Mouse (Mus musculus) hematopoietic stem cell, adult 5-6 weeks (primary cell): ENCODE measurements around the gene Arhgap11a. TPM values are rescaled to one million over a fixed set of nuclear protein-coding genes. Genes with fewer than 3 reads are reported as not detected.

Experiments used
- ATAC-seq, 2 experiments: fragments of 125-278 bp in 1 of 2; replicated peaks in 1 of 2; 2 replicates each; pipeline ENCODE4 v1.8.0; 2016 to 2017; ENCODE audit warnings: inconsistent platforms in 2 of 2, mild to moderate bottlenecking in 2 of 2, moderate number of reproducible peaks in 2 of 2, low read depth in 1 of 2, moderate TSS enrichment in 1 of 2; ENCODE audit not compliant: low FRiP score in 2 of 2, poor library complexity in 2 of 2, severe bottlenecking in 2 of 2, insufficient read depth in 1 of 2, low TSS enrichment in 1 of 2
- total RNA-seq: library from RNA; stranded (forward); fragments of 172-1452, 232-1000 nt; gene quantifications from 2 replicates; pipeline ENCODE4 v1.2.3, GENCODE M21; 2017

Arhgap11a gene
- total RNA-seq, 1 experiment from 2014 or later, result 35.5 TPM

DNA sequence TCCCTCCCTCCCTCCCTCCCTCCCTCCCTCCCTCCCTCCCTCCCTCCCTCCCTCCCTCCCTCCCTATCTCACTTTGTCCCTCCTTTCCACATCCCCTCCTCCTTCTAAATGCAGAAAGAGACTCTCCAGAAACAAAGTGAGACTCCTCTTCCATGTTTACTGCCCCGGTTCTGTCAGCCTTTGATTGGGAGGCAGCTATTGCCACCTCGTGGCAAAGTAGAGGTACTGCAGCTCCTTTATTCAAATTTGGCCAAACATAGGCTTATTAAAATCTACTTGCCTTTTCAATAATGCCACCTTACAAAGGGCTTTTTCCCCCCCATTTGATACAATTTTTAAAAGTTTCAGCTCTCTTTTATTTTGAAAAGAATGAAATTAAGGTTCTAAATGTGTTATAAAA lies 24.6 kb downstream of the Arhgap11a start:
- peak in 1 of 2 experiments; percentile 77; a peak in 3 of 4 replicates for ATAC-seq

DNA sequence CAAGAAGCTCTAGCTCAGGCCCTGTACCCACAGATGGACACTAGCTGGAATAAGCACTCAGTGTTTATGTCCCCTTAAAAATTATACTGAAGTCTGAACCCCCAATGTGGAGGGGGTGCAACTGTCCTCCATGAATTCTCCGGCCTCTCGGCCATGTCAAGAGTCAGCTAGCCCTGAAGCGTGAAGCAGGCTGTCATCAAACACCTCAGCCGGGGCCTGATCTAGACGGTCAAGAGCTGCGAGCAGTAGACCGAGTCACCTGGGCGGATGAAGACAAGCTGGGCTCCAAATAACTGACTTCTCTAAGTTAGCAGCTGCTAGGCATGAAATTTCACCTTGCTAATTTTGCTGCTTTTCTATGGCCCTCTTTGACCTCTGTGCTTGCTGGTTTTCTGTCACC lies 26.1 kb downstream of the Arhgap11a start:
- no peak for ATAC-seq

DNA sequence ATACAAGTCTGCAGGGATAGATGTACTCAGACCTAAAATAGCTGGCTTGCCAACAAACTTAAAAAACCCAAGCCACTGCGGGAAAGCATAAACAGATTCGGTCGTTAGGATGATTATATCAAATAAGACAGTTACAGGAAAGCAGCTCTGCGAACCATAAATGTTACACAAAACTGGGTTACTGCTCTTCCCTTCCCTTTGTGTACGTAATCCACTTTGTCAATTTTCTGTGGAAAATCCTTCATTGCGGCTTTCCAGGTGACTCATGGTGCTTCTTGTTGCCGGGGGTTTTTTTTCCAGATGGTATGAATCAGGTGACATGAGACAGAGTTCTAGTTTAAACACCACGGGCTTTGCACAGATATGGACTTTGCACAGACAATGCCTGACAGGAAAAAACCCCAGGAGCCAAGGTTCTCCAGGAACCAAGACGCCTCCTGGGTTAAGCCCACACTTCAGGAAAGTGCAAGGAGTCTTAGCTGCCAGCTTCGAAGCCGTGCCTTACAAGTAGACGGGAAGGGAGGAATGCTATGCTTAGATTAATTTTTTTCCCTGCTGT lies 27.2 kb downstream of the Arhgap11a start:
- no peak for ATAC-seq

DNA sequence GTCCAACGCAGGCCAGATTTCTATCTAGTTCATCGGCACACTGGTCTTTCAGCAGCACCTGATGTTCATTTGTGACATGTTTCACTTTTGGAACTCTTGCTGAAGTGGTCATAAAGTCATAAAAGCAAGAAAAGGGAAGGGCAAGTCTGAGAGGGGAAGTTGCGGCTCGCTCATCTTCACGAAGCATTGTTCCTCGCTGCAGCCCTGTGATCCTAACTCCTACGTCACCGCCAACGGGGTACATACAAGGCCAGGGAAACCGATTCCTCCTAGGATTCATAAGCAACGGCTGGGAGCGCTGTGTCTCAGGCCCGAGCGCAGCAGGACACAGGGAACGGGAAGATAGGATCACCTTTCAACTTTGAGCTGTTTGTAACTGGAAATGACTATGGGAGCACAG lies 28.3 kb downstream of the Arhgap11a start:
- 0 out of 4 replicates have a peak, but pooled peaks of 1 of the 2 experiments have one; percentile 17 for ATAC-seq

DNA sequence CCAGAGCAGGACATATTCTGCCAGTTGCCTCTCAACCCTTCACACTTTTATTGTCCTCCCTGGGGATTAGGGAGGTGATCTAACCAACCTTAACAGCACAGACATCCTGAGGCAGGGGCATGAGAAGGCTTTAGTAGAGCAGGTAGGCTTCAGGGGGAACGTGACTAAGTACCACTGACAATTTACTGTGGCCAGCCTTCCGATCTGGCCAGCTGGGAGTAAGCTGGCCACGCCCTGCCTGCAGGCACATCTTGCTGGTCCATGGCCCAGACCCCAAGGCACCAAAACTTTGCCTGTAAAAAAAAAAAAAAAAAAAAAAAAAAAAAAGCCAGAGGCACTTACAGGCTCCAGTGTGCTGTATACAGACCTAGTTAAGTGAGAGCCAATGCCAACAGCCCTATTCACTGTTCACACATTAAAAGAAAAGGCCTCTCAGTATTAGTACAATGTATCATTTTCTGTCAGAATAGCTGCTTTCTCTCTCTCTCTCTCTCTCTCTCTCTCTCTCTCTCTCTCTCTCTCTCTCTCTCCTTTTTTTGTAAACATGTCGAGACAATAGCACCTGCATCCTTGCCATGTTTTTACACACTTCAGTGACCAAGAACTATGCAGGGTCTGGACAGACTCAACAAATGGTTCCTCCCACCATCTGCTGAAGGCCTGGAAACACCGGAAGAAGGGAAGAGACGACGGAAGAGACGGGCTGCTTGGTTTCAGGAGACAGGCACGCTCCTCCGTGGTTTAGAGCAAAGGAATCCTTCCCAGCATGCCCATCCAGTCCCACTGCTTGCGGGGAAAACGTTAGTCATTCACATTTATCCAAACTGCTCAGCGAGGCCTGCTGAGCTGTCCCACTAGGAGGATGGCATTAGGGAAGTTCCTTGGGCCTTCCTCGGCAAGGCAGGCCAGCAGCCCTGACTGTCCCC lies 30.5 kb downstream of the Arhgap11a start:
- no peak for ATAC-seq

DNA sequence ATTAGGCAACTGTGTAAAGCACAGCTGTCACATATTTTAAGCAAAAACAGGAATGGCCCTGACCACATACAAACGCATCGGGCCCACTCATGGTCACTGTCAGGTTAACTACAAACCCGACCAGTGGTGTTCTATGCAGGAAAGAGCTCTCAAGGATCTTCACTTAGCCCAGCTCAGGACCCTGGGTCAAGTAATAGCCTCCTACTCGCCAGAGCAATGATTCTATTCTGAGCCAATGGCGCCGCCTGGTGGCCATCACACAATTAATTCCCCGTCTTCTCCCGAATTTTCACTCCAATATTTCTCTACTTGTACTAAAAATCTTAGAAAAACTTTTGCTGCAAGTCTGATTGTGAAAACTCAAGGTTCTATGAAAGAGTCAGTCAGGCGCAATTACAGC lies 40.8 kb downstream of the Arhgap11a start:
- peak; percentile 42 to 56 for ATAC-seq

DNA sequence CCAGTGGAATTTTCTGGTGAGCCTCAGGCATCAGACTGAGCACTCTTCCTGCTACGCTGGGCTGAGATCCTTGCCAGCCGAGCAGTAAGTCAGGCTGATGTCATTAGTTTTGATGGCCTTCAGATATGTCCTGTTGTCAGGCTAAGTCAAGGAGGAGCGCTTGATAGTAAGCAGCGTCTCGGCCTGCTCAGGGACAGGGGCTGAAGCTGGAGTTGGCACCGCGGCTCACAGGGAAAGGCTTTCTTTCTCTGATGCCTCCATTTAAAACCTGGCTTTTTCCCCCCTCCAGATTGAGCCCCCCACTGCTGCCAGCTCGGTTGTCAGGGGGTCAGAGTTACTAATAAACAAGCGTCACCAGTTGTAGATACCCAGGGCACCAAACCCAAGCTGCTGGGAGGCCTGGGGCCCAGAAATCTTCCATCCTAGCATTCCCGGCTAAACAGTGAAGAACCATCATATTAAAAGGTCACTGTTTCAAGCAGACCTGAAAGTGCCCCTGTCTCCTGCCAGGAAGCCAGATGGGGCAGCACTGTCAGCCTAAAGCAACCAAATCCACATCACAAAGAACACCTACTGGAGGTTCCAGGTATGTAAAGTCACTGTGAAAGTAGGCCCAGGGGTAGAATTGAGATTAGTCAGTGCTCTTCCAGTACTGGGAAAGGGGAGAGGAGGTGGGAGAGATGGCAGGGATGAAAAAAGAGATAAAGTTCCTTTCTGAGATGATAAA lies 41.4 kb downstream of the Arhgap11a start:
- ATAC-seq, result no peak

DNA sequence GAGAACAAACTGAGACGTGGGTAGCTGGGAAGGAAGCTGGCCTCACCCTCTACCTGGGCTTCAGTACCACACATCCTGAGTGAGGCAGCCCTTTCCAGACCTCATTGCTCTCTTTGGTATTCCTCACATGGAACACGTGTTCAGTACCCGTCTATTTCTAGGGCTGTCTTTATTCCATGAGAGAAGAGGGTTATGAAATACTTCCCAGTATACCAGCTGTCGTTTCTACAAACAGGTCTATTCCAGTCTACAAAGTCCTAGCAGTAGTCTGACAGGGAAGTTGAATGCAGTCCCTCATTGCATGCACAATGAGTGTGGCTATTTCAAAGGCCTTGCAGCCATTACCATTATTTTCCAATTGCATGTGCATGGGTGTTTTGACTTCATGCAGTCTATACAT lies 42.7 kb downstream of the Arhgap11a start:
- no peak for ATAC-seq

DNA sequence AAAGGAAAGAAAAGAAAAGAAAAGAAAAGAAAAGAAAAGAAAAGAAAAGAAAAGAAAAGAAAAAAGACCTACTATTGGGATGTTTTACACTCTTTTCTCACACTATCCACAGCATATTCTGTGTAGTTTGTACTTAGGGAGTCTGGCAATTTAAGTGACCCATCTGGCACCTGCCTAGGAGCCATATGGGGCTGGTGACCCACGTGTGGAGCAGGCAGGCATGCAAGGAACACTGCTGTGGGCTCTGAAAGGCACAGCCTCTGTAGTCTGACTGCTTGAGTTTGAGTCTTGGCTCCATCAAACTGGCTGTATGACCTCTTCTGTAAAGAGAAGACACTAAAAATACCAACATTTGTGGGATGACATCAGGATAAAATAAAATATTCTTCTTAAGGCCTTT lies 44.7 kb downstream of the Arhgap11a start:
- ATAC-seq, result no peak

DNA sequence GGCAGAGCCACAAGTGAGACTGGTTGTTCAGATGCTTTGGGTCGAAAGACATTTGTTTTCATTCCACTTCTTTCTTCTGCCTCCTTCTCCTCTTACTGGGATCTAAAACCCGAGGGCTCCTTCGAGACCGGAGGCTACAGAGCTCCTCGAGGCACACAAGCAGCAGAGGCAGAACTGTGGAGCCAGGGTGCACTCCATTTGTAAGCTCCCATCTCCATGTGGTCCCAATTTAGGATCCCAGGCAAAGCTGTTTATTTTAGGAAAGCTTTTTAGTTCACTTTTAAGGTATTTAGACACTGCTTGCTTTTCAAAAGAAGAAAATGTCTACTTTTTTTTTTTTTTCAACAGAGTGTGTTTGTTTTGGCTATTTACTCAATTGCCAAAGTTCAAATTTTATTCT lies 47.6 kb downstream of the Arhgap11a start:
- no peak for ATAC-seq

DNA sequence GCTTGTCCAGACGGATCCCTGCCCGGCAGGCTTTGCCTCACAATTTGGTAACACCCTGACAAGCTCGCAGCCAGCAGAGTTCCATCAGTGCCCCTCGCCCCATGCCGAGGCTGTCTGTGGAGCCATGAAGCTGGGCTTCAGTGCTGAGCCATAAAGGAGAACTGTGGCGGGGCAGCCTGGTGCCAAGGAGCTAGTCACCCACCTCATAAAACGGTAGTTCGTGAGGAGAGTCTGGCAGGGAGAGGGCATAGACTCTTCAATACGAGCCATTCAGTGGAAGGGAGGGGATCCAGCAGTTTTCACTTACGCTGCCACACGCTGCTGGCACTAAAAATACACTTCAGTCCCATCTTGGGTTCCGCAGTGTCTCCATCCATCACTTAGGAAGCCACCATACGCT lies 49.9 kb downstream of the Arhgap11a start:
- ATAC-seq, result no peak

DNA sequence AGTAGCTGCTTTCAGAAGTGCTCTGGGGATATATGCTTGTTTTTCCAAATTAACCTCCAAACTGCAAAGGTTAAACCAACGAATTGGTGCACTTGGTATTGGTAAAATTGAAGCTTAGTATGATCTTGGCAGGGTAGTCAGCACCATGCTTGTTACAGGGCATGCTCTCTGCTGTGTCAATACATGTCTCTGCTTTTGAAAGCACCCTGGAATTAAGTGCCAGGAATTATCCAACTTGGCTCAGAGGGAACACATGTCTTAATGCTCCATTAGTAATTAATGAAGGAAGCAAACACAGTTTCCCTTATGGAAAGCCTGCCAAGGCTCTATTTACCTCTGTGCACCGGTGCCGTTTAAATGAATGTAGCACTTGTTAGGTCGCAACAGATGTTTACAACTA lies 53.3 kb downstream of the Arhgap11a start:
- ATAC-seq, result no peak

DNA sequence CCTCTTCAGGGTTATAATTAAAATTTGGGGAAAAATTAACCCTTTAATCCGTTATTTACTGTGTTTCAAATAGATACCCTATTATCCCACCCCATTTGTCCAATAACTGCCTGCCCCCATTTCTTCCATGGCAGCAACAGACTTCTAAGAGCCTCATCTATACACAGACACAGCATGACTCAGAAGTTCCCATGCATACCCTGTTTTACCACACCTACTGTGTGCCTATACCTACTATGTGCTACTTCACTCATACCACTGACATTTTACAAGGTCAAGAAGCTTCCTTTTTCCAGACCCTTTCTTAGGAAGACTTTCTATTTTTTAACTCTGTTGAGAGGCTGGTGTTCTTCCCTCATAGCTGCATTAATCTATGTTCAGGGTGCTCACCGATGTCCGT lies 54.9 kb downstream of the Arhgap11a start:
- ATAC-seq, result no peak

DNA sequence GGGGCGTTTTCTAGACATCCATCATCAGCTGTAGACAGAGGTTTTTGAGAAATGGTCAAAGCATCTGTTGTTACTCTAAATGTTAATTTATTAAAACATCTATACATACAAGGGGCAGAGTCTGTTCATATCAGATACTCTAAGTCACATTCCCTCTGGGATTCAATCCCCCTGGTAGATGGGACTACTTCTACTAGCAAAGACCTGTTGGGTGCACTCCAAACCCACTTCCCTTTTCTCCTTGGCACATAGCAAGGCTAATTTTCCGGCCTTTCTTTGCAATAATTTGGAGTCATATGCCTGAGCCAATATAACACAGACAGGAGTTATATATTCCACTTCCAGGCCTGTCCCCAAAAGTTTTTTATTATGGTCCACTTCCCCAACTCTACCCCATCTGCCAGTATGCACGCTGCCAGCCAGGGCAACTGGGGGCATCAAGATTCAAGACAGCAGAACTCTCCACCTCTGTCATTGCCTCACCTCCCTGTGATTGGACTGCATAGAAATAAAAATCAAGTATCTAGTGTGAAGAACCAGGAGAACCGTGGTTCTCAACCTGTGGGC lies 59.6 kb downstream of the Arhgap11a start:
- no peak for ATAC-seq

DNA sequence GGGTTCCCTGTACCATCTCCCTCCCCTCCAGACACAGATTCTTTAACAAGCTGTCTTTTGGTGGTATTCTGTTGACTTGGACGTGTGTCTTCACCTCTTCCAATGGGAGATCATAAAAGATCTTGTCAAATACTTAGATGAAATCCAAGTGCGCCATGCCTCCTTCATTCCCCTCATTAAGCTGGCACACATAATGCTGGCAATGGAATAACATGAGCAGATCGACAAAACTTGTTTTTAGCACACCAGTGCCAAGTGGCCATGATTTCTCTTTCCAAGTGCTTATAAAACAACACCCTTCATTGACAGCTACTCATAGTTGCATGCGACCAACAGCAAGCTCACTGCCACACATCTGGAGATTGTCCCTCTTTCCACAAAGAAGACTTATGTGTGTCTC lies 60.6 kb downstream of the Arhgap11a start:
- no peak for ATAC-seq

DNA sequence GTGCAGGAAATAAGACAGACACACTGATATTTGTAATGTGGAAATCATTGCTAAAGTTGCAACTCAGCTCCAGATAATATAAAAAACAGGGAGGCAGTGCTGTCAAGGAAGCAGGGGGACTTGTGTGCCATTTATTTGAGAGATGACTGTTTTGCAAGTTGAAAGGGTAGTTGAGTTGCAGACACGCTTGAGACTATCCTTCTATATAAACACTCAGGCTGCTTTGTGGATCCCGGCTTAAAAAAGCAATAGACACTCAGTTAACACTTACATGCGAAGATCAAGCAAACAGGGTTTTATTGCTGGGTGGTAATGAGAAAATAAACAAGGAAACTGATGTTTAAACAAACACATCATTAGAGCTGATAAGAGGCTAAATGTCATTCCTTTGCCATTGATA lies 63.6 kb downstream of the Arhgap11a start:
- ATAC-seq, result no peak

DNA sequence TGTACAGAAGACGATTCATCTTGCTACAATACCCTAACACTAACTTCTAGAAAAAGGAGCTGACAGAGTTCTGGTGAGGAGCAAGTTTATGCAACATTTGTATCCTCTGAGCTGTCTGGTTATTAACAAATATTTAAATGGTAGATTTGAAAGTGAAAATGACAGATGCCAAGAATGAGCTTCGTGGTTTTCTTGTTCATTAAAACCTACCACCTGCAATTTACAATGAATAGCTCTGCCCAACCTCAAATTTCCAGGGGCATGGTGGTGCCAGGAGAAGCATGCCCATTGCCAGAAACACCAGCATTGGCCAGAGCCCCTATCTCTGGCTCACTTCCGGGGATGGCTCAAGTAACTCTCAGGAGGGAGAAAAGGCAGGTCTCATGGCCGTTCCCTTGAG lies 66.9 kb downstream of the Arhgap11a start:
- ATAC-seq, result no peak
